Comparison of ENCODE assay signal across 23 mouse cellular contexts in the genomic region with DNA sequence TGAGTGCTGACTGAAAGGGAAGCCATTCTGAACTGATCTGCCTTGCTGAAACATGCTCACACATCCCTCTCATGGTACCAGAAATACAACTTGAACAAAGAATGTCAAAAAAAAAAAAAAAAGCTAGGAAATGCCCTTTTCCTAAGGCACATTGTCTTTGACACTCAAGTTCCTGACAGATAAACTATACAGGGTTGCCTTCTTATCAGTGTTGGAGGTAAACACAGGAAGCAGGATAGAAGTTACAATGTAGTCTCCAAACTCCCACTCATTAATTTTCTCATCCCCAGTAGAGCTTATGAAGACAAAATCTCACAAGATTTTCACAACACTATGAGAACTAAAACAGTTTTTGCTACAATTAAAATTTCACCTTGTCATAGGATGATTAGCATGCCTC. TPM values are rescaled to one million over a fixed set of nuclear protein-coding genes. Genes with fewer than 3 reads are reported as not detected.
"Had no signal": no experiment of that assay in that cellular context is flagged by ENCODE, and none has a peak within 500 bp of the region (broad histone marks: within the 10 kb centered on the region; RNA-seq: fewer than 3 reads in every experiment).

No protein-coding gene starts in this region.

- H3K4me1 ChIP-seq: liver, embryonic 13.5 days; megakaryocyte, embryonic 14.5 days; midbrain, embryonic 10.5 days; midbrain, embryonic 13.5 days; neural tube, embryonic 13.5 days; stomach, embryonic 15.5 days had no signal

- ATAC-seq: midbrain, embryonic 13.5 days; midbrain, embryonic 16.5 days had no signal

- H3K9ac ChIP-seq: liver, embryonic 13.5 days; midbrain, embryonic 13.5 days; neural tube, embryonic 13.5 days; stomach, embryonic 15.5 days had no signal

- H3K4me3 ChIP-seq: left cerebral cortex, adult 2 months; liver, embryonic 13.5 days; megakaryocyte, embryonic 14.5 days; midbrain, embryonic 10.5 days; midbrain, embryonic 13.5 days; myocyte; neural tube, embryonic 13.5 days; stomach, embryonic 15.5 days had no signal

- H3K9me3 ChIP-seq: liver, embryonic 13.5 days; megakaryocyte, embryonic 14.5 days; midbrain, embryonic 10.5 days; midbrain, embryonic 13.5 days; neural tube, embryonic 13.5 days; stomach, embryonic 15.5 days had no signal

- DNase-seq: kidney, adult 18-20 months; kidney, adult 9 months; kidney, postnatal 36 days; layer of hippocampus, postnatal 36 days; liver, embryonic 13.5 days; lung, postnatal 14 days; retina, postnatal 1 day; right cerebral cortex, postnatal 25 days; spleen, adult 18-20 months; thymus, postnatal 25 days had no signal

- H3K27me3 ChIP-seq: liver, embryonic 13.5 days; stomach, embryonic 15.5 days had no signal

- H3K4me2 ChIP-seq: liver, embryonic 13.5 days; midbrain, embryonic 13.5 days; neural tube, embryonic 13.5 days; stomach, embryonic 15.5 days had no signal

- H3K36me3 ChIP-seq: liver, embryonic 13.5 days; midbrain, embryonic 10.5 days; midbrain, embryonic 13.5 days; neural tube, embryonic 13.5 days; stomach, embryonic 15.5 days had no signal

- H3K27ac ChIP-seq: kidney, postnatal 0 days; left cerebral cortex, adult 2 months; liver, embryonic 13.5 days; midbrain, embryonic 10.5 days; midbrain, embryonic 13.5 days; neural tube, embryonic 13.5 days; stomach, embryonic 15.5 days had no signal

RNA-seq across cellular contexts. Expression of a gene that starts 25.6 kb away (rescaled TPM):
- total RNA-seq: monocyte, adult 5-6 weeks had no signal

RNA-seq across cellular contexts. Expression of a gene that starts 38.1 kb away (rescaled TPM):
- total RNA-seq: liver, adult 2 months; monocyte, adult 5-6 weeks; neutrophil, adult 5-6 weeks had no signal
- polyA plus RNA-seq: limb, embryonic 11.5 days; liver, adult 2 months; liver, embryonic 13.5 days had no signal
